Mouse (Mus musculus) adrenal gland, postnatal 25 days (tissue): ENCODE results near the gene Nrip1. TPM values are rescaled to one million over a fixed set of nuclear protein-coding genes. Genes with fewer than 3 reads are reported as not detected.
A peak's percentile ranks its signal among the peaks of the same experiment; 100 is the strongest.

Experiments used
- DNase-seq: peaks from one replicate; pipeline ENCODE4 v3.0.0; 2021; ENCODE audit warnings: mixed read lengths
- total RNA-seq: library from RNA; stranded (reverse); gene quantifications from 2 replicates; pipeline ENCODE4 v1.2.3, GENCODE M21; 2021

Nrip1 gene
- total RNA-seq, 1 experiment from 2014 or later: 97.1 TPM

DNA sequence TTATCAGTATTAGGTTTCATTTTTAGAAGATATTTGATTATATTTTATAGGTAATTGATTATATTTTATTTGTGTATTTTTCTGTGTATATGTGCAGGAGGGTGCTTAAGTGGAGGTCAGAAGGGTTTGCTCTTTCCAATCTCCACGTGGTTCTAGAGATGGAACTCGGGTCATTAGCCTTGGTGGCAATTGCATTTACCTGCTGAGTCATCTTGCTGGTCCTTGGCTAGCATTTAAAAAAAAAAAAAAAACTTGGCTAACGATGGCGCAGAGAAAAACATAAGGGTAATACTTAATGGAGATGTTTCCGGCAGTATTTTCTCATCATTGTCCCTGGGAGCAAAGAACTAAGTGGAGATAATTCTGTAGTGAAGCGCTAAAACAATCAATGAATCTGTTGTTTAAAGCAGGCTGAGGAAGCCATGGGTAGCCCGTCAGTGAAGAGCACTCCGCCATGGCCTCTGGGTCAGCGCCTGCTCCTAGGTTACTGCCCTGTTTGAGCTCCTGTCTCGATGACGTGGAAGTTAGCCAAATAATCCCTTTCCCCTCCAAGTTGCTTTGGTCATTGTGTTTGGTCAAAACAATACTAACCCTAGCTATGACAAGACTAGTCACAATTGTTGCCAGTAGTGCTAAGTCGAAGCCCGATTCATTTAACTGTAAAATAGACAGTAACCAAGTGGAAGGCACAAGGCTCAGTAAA lies 25.8 kb downstream of the Nrip1 start:
- no peak for DNase-seq

DNA sequence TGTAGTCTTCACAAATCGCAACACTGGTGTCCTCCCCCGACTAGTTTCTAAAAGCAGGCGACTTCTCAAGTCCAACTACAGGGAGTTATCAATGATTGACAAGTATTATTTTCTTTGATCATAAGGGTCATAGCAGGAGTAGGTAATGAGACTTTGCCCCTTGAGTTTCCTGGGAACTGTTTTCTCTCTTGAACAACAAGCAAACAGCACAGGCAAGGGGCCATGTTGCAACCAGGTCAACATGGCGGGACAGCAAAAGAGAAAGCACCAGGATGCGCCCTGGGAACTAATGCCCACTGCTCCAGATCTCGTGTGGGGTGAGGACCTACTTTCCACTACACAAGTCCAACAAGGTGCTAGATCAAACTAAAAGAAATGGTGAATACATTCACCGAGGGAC lies 27.3 kb downstream of the Nrip1 start:
- DNase-seq: no peak

DNA sequence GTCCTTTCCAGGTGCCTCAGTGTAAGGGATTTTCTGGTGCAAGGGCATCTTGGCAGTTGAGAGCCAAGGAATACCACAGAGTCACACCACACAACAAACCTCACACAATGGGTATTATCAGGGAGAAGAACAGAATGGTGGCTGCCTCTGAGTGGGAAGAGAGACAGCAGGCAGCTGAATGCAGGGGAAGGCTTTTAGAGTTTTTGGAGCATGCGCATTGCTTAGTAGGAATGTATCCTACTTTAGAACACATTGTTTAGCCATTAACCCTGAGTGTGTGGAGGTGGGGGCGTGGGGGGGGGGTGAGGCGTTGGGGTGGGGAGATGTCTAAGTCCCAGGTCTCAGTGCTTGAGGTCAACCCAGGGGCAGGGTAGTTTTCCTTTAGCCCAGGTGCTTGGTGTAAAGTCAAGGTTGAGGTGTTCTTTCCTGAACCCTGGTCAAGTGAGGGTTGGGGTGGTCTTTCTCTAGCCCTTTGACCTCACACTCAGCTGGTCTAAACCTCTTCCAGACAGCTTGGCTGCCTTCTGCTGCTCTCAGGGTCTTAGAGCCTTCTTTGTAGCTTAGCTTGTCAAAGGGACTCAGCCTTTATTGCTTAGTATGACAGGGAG lies 28.8 kb downstream of the Nrip1 start:
- no peak for DNase-seq

DNA sequence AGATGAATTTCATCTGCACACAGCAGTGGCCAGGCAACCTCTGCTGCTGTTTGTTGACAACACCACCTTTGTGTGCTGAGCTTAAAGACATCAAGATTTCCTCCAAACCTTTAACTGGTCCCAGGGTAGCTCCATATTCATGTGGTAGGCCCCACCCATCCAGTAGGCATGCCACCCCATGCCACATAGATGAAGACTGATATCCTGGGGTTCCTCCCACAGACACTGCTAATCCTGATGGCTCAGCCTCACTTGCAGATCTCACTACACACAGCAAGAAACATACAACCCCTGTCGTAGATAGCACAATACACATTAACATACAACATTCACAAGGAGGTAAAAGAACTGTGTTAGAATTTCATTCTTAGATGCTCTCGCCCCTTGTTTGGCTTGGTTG lies 29.6 kb downstream of the Nrip1 start:
- DNase-seq: no peak

GRCm38 (mm10) chr16:76341636-76342035 lies 32.0 kb downstream of the Nrip1 start:
- DNase-seq: no peak

GRCm38 (mm10) chr16:76339256-76339655 lies 34.4 kb downstream of the Nrip1 start:
- DNase-seq: no peak

DNA sequence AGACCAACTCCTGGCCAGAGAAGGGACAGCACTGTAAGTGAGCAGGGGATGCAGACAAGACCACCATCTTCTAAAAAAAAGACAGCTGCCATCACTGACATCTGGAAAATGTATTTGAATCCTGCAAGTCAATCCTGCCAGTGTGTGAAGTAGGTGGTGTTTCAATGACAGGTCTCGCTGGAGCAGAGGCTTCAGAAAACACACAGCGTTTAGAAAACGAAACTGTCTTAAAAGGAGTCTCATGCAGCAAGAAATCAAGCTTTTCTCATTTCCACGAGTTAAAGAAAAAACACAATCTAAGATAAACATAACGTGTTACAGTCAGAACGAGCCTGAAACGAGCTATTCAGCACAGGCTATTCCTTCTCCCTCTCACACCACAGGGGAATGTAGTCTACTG lies 36.3 kb downstream of the Nrip1 start:
- no peak for DNase-seq

GRCm38 (mm10) chr16:76336932-76337331 lies 36.7 kb downstream of the Nrip1 start:
- no peak for DNase-seq

DNA sequence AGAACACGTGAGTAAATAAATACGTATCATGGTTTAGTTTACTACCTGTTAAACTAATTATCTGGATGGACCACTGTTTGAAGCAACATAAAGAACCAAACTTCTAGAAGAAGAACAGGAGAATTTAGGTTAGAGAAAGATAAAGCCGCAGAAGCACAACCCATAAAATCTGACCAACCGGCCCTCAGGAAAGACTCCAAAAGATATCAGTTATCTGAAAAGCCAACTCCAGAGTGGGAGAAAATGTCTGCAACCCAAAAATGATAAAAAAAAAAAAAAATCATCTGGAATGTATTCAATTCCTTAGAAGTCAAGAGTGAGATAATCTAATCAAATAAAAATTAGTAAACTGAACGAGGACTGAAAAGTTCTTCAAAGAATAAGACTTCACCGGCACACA lies 37.7 kb downstream of the Nrip1 start:
- DNase-seq: no peak

DNA sequence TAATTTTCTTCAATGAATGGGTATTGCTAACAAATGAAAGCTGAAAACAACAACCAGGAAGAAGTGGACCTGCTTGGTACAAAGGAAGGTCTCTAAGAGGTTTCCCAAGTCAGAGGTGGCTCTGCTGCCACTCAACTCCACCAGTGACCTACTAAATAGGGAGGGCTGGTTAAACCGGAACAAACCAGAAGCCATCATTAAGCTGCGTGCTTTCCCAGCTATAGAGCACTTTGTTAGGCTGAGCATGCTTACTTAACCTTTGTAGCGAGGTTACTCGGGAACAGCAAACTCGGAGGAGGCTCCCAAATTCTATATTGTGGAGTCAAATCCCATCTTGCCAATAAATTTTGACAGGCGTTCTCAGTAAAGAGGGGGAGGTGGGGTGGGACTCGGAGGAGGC lies 41.5 kb downstream of the Nrip1 start:
- DNase-seq: no peak

- DNase-seq: no peak
These were observed 42.4 kb downstream of the Nrip1 start for GRCm38 (mm10) chr16:76331231-76331630.

GRCm38 (mm10) chr16:76325315-76325710 lies 48.3 kb downstream of the Nrip1 start:
- no peak for DNase-seq

DNA sequence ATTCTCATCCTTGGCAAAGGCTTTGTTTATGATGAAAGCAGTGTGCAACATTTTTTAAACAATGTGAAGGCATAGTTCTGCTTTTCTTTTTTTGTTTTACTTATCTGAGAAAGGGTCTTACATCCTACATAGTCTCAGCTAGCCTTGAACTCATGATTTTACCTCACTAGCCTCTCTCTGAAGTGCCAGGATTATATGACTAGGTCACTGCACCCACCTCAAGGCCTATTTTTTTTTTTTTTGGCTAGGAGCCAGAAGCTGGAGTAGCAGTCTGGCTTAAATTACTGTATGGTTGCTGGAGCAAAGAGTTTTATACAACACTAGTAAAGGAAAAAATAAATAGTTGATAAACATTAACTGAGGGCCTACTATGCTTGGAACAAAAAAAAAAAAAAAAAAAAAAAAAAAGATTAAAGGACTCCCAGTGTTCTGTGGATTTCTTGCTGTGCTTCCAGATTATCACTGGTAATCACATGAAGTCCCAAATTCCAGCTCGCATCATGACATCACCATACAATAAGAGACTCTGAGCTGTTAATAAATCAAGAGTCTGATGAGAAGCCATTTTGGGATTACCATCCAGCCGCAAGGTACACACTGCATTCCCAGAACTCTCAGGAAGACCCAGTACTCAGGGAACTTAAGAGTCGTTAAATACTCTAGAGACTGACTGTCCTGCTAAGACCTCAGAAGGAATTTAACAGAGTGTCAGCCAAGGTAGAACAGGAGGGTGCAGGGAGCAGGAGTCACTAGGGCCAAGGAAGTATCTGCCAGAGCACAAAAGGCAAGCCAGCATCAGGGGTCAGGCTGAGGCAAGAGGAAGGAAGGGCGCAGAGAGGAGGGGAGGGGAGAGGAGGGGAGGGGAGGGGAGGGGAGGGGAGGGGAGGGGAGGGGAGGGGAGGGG lies 49.0 kb downstream of the Nrip1 start:
- no peak for DNase-seq

- DNase-seq: no peak
These were observed 49.9 kb downstream of the Nrip1 start for GRCm38 (mm10) chr16:76323594-76324307.

GRCm38 (mm10) chr16:76323141-76323540 lies 50.5 kb downstream of the Nrip1 start:
- DNase-seq: no peak

DNA sequence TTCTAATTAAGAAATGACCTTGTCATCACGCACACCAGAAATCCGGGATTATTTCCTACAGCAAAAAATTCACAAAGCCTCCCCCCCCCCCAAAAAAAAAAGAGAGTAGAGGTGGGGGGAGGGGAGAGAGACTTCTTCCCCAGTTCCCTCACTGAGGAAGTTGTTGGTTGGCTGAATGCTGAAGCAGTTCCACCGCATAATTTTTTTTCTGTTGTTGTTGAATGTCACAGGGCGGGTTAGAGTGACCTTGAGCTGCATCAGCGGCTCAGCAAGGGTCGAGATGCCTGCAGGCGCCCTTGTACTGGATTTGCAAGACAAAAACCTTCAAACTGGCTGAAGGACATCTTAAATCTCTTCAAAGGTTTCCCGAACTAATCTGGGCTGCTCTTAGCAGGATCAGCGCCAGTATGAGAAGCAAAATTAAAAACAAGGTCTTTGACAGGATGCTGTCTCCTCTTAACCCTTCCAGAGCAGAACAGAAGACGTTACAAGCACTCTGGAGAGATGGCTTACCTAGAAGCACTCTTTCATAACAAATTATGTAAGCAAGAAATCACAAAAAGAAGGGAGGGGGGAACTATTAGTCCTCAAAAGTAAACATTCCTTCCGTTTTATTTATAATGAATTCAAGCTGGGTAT lies 52.0 kb downstream of the Nrip1 start:
- peak; percentile 56 for DNase-seq

- no peak for DNase-seq
These were observed 53.5 kb downstream of the Nrip1 start for GRCm38 (mm10) chr16:76320118-76320473.

DNA sequence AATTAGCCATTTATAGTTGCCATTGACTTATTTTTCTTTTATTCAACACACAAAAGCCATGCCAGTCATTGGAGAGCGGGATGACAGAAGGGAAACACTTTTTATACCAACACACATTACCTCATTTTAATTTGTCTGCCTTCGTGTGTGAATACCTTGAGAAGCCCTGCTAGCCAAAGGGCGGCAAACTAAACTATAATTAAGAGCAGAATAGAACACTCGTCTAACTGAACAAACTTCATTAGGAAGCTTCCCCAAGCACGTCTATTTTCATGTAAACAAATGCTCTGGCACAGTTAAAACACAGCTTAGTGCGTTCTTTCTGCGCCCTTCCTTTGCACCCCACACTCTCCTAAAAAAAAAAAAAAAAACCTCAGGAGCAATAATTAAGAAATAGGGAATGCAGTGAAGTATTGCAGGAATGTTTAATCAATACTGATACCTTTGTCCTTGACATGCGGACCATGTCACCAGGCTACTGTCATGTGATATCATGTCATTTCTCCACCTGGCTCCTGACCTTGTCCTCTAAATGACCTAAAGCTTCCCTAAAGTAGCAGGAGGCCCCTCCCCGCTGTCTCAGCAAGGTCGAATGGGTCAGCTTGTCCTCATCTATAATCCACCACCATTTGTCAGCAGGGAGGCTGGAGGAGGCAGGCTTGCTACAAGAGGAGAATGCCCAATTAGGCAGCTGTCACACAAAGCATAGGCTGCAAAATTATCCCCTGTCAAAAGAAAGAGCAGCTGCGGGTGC lies 54.1 kb downstream of the Nrip1 start:
- peak; percentile 51 for DNase-seq

GRCm38 (mm10) chr16:76318331-76318922 lies 55.2 kb downstream of the Nrip1 start:
- no peak for DNase-seq

- no peak for DNase-seq
These were observed 56.4 kb downstream of the Nrip1 start for GRCm38 (mm10) chr16:76316940-76317822.
